Mouse (Mus musculus) liver, embryonic 16.5 days (tissue): ENCODE measurements at regions not wholly inside any gene's neighbourhood (a gene's known extent, or its start where the extent isn't known, plus 50 kb on each side); places are given as distances from the start of the nearest gene placed in this dataset.

Experiments
- ATAC-seq: fragments of 200-750 bp; cut with Nextera tagmentation; 2 replicates; pipeline ENCODE4 v1.8.0; 2017; ENCODE audit warnings: low read depth, mild to moderate bottlenecking, moderate number of reproducible peaks, moderate library complexity
- H3K27ac ChIP-seq: fragments of 300-500 bp; sonication (generic); 2 replicates; pipeline ENCODE4 v1.5.1; 2014; ENCODE audit warnings: mild to moderate bottlenecking, low read length
- H3K27me3 ChIP-seq: fragments of 300-500 bp; sonication (generic); 2 replicates; pipeline ENCODE4 v1.6.1; 2014; ENCODE audit warnings: low read depth, low read length, mixed read lengths; ENCODE audit not compliant: control insufficient read depth, insufficient read depth
- H3K36me3 ChIP-seq: fragments of 300-500 bp; sonication (generic); 2 replicates; pipeline ENCODE4 v1.6.1; 2014; ENCODE audit warnings: mild to moderate bottlenecking; ENCODE audit not compliant: control insufficient read depth, insufficient read depth
- H3K4me1 ChIP-seq: fragments of 300-500 bp; sonication (generic); 2 replicates; pipeline ENCODE4 v1.6.1; 2014; ENCODE audit warnings: low read depth, low read length, mixed read lengths; ENCODE audit not compliant: control insufficient read depth
- H3K4me2 ChIP-seq: fragments of 300-500 bp; sonication (generic); 2 replicates; pipeline ENCODE4 v1.6.1; 2014; ENCODE audit warnings: low read depth, low read length, mixed read lengths
- H3K4me3 ChIP-seq: fragments of 300-500 bp; sonication (generic); 2 replicates; pipeline ENCODE4 v1.5.1; 2014; ENCODE audit warnings: low read depth, mild to moderate bottlenecking, low read length
- H3K9ac ChIP-seq: fragments of 300-500 bp; sonication (generic); 2 replicates; pipeline ENCODE4 v1.6.1; 2014; ENCODE audit warnings: low read depth, low read length
- H3K9me3 ChIP-seq: fragments of 300-500 bp; sonication (generic); replicated peaks from 2 replicates; pipeline ENCODE4 v1.6.1; 2016; ENCODE audit warnings: low read length; ENCODE audit not compliant: control insufficient read depth
- WGBS: fragments of 180-500 bp; shearing (Covaris S2); extraction: QIAGEN DNeasy Blood & Tissue Kit; methylation state at CpG from one replicate; pipeline ENCODE4 v1.1.7; 2014; ENCODE audit not compliant: insufficient replicate concordance; 5-methylcytosine and 5-hydroxymethylcytosine counted together

DNA sequence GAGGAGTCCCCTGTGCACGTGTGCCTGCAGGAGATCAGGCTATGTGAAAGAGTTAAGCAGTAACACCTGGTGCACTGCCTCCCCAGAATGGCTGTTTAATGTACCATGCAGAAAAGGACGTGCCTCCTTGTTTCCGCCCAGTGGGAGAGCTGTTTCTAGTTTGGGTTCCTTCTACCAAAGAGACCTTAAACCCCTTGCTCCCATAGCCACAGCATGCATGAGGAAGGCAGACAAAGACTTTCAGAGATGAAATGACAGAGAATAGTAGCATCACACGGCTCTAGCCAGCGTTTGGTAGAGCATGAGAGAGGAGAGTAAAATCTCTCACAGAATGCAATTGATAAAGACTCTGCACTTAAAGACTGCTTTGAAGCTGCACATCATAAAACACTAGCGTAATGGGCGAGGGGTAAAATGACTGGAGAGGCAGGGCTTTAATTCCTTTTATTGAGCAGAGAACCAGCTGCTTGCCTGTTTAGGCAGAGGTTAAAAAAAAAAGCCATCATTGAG lies 74.3 kb upstream of the Gbe1 start:
- Histone ChIP-seq H3K4me2 (no peak overlapping the region), H3K27me3 (no peaks in the 10 kb centered on the region), H3K4me1 (no peaks in the 10 kb centered on the region), H3K9me3 (no peaks in the 10 kb centered on the region), H3K9ac (no peak overlapping the region), H3K27ac (no peak overlapping the region), H3K36me3 (no peaks in the 10 kb centered on the region), H3K4me3 (no peak overlapping the region)
- 56% methylated on average over 7 of the region's 7 CpGs for WGBS
- ATAC-seq: no peak

DNA sequence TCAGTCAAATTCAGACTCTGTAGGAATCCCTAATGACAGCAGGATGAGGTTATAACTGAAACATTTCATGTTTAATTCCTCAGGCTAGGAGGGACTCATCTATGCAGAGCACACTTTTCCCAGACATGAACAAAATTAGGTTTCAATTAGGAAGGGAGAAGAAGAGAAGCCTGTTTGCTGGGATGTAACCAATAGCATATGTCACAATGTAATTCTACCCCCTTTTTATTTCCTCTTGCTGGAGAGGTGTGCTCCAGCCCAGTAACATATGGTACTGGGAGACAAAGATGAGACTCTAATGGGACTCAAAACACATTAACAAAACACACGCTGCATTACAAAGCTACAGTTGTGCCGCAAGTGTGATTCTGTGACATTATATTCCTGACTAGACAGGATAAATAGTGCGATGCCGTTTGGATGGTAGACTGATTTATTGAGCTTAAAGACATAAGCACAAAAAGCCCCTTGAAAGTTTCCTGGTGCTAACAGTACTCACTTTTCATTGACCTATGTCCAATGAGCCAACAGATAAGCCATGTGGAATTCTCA lies 69.5 kb upstream of the Gbe1 start:
- no peak overlapping the region for H3K4me3 ChIP-seq
- H3K36me3 ChIP-seq: no peaks in the 10 kb centered on the region
- WGBS: 72% methylated on average over 4 of the region's 4 CpGs

DNA sequence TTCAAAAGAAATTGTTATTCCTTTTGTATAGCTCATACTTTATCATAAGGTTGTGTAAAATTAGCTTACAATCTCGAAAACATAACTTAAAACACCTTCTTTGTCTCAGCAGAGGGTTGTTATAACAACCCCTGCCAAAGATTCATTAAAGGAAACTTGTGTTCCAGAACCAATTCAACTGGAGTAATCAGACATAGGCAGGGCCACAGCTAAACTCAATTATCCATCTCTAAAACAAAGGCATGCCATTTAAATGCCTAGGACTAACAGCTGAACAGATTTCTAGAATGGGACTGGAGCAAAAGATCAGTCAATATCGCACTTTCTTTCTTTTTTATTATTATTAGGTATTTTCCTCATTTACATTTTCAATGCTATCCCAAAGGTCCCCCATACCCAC lies 68.8 kb upstream of the Gbe1 start:
- Histone ChIP-seq H3K4me1 (no peaks in the 10 kb centered on the region), H3K4me2 (no peak overlapping the region), H3K36me3 (no peaks in the 10 kb centered on the region), H3K27ac (no peak overlapping the region), H3K9me3 (no peaks in the 10 kb centered on the region), H3K4me3 (no peak overlapping the region), H3K9ac (no peak overlapping the region), H3K27me3 (no peaks in the 10 kb centered on the region)
- no peak for ATAC-seq
- WGBS: 62% methylated on average over 2 of the region's 2 CpGs

More for the DNA sequence above, 69.5 kb upstream of the Gbe1 start:
- Histone ChIP-seq H3K4me2 (no peak overlapping the region), H3K4me1 (no peaks in the 10 kb centered on the region), H3K9me3 (no peaks in the 10 kb centered on the region), H3K9ac (no peak overlapping the region), H3K27me3 (no peaks in the 10 kb centered on the region), H3K27ac (no peak overlapping the region)
- ATAC-seq: no peak

DNA sequence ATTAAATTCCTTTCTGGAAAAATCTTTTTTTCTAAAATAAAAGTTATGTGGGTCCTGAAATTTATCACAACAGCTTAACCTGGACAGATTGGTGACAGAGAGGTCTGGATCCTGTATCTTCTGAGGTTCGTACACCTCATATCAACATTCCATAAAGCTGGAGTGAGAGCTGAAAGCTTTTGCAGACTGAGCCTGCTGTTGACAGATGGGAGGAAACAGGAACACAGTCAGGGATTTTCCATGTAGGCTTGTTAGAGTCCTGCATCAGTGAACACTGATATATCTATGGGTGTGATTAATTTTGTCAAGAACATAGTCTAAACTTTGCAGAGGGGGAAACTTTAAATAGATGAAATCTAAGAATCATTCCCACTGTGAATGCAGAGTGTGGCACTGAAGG lies 54.4 kb upstream of the Gbe1 start:
- WGBS: 66% methylated on average over 1 of the region's 1 CpGs
- Histone ChIP-seq H3K9ac (no peak overlapping the region), H3K9me3 (no peaks in the 10 kb centered on the region), H3K27me3 (no peaks in the 10 kb centered on the region), H3K27ac (no peak overlapping the region), H3K4me1 (no peaks in the 10 kb centered on the region), H3K4me2 (no peak overlapping the region), H3K36me3 (no peaks in the 10 kb centered on the region), H3K4me3 (no peak overlapping the region)
- no peak for ATAC-seq

DNA sequence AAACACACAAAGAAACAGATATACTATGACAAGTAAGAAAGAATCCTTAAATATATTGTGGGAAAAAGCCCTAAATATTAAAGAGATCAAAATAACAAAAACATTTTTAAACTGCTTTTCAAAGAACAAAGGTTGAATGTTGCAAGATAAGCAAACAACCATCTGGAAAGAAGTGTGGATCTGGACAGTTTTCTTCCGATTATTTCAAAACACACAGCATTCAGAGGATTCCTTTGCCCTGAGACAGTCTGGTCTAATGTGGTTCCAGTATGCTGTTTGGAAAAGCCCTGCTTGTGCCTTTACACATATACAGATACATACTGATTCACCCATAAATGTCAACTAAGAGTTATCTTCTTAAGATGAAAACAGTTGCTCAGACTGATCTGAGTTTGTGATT lies 53.6 kb upstream of the Gbe1 start:
- Histone ChIP-seq H3K36me3 (no peaks in the 10 kb centered on the region), H3K27me3 (no peaks in the 10 kb centered on the region), H3K4me3 (no peak overlapping the region), H3K4me1 (no peaks in the 10 kb centered on the region), H3K9ac (no peak overlapping the region), H3K9me3 (no peaks in the 10 kb centered on the region), H3K4me2 (no peak overlapping the region), H3K27ac (no peak overlapping the region)
- WGBS: 34% methylated on average over 1 of the region's 1 CpGs
- ATAC-seq: no peak
